Mouse (Mus musculus): Measurements from ENCODE around the gene Zbtb44.
"Not testable (repeated sequence)": the region's sequence is repeated elsewhere in the genome, so short reads cannot be mapped to it uniquely, and the experiment has no call there.

Gene Zbtb44

GRCm38 (mm10) chr9:31030532-31031413, at the start of gene Zbtb44:
TSS of gene Zbtb44 (plus strand) at chr9:31030644.
- DNase-seq (ENCODE audit: low read depth) = peak; percentile 83

- DNase-seq (ENCODE audit: low read depth) = no peak
Measured at GRCm38 (mm10) chr9:30985782-30986181, 44.7 kb upstream of the Zbtb44 start.

GRCm38 (mm10) chr9:30993106-30993505, 37.3 kb upstream of the Zbtb44 start:
- DNase-seq (ENCODE audit: low read depth) = no peak

GRCm38 (mm10) chr9:30996590-30997562, 33.6 kb upstream of the Zbtb44 start:
- DNase-seq (ENCODE audit: low read depth) = no peak

- no peak for DNase-seq (ENCODE audit: low read depth)
Measured at GRCm38 (mm10) chr9:31000641-31001040, 29.8 kb upstream of the Zbtb44 start.

GRCm38 (mm10) chr9:31002528-31002927, 27.9 kb upstream of the Zbtb44 start:
- DNase-seq (ENCODE audit: low read depth) = no peak

GRCm38 (mm10) chr9:31009334-31009733, 21.1 kb upstream of the Zbtb44 start:
- no peak for DNase-seq (ENCODE audit: low read depth)

GRCm38 (mm10) chr9:31010040-31010439, 20.4 kb upstream of the Zbtb44 start:
- no peak for DNase-seq (ENCODE audit: low read depth)

GRCm38 (mm10) chr9:31010749-31011148, 19.7 kb upstream of the Zbtb44 start:
- no peak for DNase-seq (ENCODE audit: low read depth)

- DNase-seq (ENCODE audit: low read depth) = no peak
Measured at GRCm38 (mm10) chr9:31011533-31011932, 18.9 kb upstream of the Zbtb44 start.

- DNase-seq (ENCODE audit: low read depth) = no peak
Measured at GRCm38 (mm10) chr9:31012674-31013073, 17.8 kb upstream of the Zbtb44 start.

- DNase-seq (ENCODE audit: low read depth) = no peak
Measured at GRCm38 (mm10) chr9:31013415-31013814, 17.0 kb upstream of the Zbtb44 start.

- DNase-seq (ENCODE audit: low read depth) = no peak
Measured at GRCm38 (mm10) chr9:31017616-31018015, 12.8 kb upstream of the Zbtb44 start.

- DNase-seq (ENCODE audit: low read depth) = no peak
Measured at GRCm38 (mm10) chr9:31018158-31018557, 12.3 kb upstream of the Zbtb44 start.

GRCm38 (mm10) chr9:31018705-31019104, 11.7 kb upstream of the Zbtb44 start:
- no peak for DNase-seq (ENCODE audit: low read depth)

GRCm38 (mm10) chr9:31028251-31028650, 2.2 kb upstream of the Zbtb44 start:
- no peak for DNase-seq (ENCODE audit: low read depth)

GRCm38 (mm10) chr9:31029751-31030511, 513 bp upstream of the Zbtb44 start:
- DNase-seq (ENCODE audit: low read depth) = peak; percentile 94

GRCm38 (mm10) chr9:31031414-31031843, 985 bp downstream of the Zbtb44 start:
- DNase-seq (ENCODE audit: low read depth) = no peak

- no peak for DNase-seq (ENCODE audit: low read depth)
Measured at GRCm38 (mm10) chr9:31032546-31032945, 2.1 kb downstream of the Zbtb44 start.

- no peak for DNase-seq (ENCODE audit: low read depth)
Measured at GRCm38 (mm10) chr9:31050208-31050607, 19.8 kb downstream of the Zbtb44 start.

- DNase-seq (ENCODE audit: low read depth) = not testable (repeated sequence)
Measured at GRCm38 (mm10) chr9:31051509-31051908, 21.1 kb downstream of the Zbtb44 start.

- no peak for DNase-seq (ENCODE audit: low read depth)
Measured at GRCm38 (mm10) chr9:31058723-31059122, 28.3 kb downstream of the Zbtb44 start.
